Comparison of ENCODE assay signal across 8 mouse cellular contexts in genomic region chr2:37704141-37704760, GRCm38 (mm10). TPM values are rescaled to one million over a fixed set of nuclear protein-coding genes. Genes with fewer than 3 reads are reported as not detected.
DNase-seq lines count a peak whose midpoint lies in the region; ATAC-seq lines count a peak whose summit lies in the region.

No protein-coding gene starts in this region.

- peak; percentile 9 for DNase-seq in left cerebral cortex, adult 11 months (ENCODE audit: low spot score)
- DNase-seq in left cerebral cortex, postnatal 25 days (ENCODE audit: low spot score in 2 of 2): no peak
- peak; percentile 19 to 46 for DNase-seq in cerebellum, adult 18-20 months
- DNase-seq in frontal cortex, postnatal 36 days (ENCODE audit: low spot score in 2 of 2): no peak
- no peak for DNase-seq in urinary bladder, adult 2 months (ENCODE audit: low spot score)

- H3K27ac ChIP-seq in heart, embryonic 16.5 days (ENCODE audit: low read length): peak overlapping the region; percentile 94
- no peak overlapping the region for H3K27ac ChIP-seq in limb, embryonic 13.5 days
- peak overlapping the region; percentile 90; the same call in 1 of the 2 replicates for H3K27ac ChIP-seq in stomach, embryonic 15.5 days

- H3K36me3 ChIP-seq in heart, embryonic 16.5 days (ENCODE audit: control insufficient read depth, insufficient read depth): no peaks in the 10 kb centered on the region
- no peaks in the 10 kb centered on the region for H3K36me3 ChIP-seq in limb, embryonic 13.5 days
- H3K36me3 ChIP-seq in stomach, embryonic 15.5 days: no peaks in the 10 kb centered on the region

- H3K4me2 ChIP-seq in heart, embryonic 16.5 days (ENCODE audit: low read depth, low read length): peak overlapping the region; percentile 78
- H3K4me2 ChIP-seq in limb, embryonic 13.5 days (replicated peaks): peak overlapping the region; percentile 72
- H3K4me2 ChIP-seq in stomach, embryonic 15.5 days: peak overlapping the region; percentile 93

- H3K4me3 ChIP-seq in heart, embryonic 16.5 days (ENCODE audit: low read length): peak overlapping the region; percentile 86
- H3K4me3 ChIP-seq in limb, embryonic 13.5 days: peak overlapping the region; percentile 96
- H3K4me3 ChIP-seq in stomach, embryonic 15.5 days (replicated peaks): peak overlapping the region; percentile 92

- ATAC-seq in heart, embryonic 16.5 days (replicated peaks; ENCODE audit: extremely low read depth, insufficient read depth, low FRiP score): no peak
- no peak for ATAC-seq in limb, embryonic 13.5 days (ENCODE audit: low FRiP score, low read depth)
- ATAC-seq in stomach, embryonic 15.5 days (ENCODE audit: insufficient read depth, low FRiP score, low read depth): no peak

- intact Hi-C loops in left cerebral cortex, postnatal 25 days (cut with DNase I): no loop called here

- WGBS in heart, embryonic 16.5 days: 18% methylated on average over 4 of the region's 4 CpGs
- WGBS in limb, embryonic 13.5 days: 14% methylated on average over 4 of the region's 4 CpGs
- 13% methylated on average over 4 of the region's 4 CpGs for WGBS in stomach, embryonic 15.5 days

- H3K4me1 ChIP-seq in heart, embryonic 16.5 days (ENCODE audit: control insufficient read depth, insufficient read depth, low read length): peaks cover 17% of the 10 kb centered on the region
- H3K4me1 ChIP-seq in limb, embryonic 13.5 days: peaks cover 17% of the 10 kb centered on the region
- 0 out of 2 replicates have a peak, but pooled peaks cover 9% of the 10 kb centered on the region for H3K4me1 ChIP-seq in stomach, embryonic 15.5 days

- peak overlapping the region; percentile 93 for H3K9ac ChIP-seq in heart, embryonic 16.5 days (ENCODE audit: low read length)
- peak overlapping the region; percentile 93 for H3K9ac ChIP-seq in limb, embryonic 13.5 days
- peak overlapping the region; percentile 51; the same call in 1 of the 2 replicates for H3K9ac ChIP-seq in stomach, embryonic 15.5 days

- H3K9me3 ChIP-seq in heart, embryonic 16.5 days (replicated peaks; ENCODE audit: control insufficient read depth, low read length): no peaks in the 10 kb centered on the region
- no peaks in the 10 kb centered on the region for H3K9me3 ChIP-seq in limb, embryonic 13.5 days
- H3K9me3 ChIP-seq in stomach, embryonic 15.5 days: no peaks in the 10 kb centered on the region

- H3K27me3 ChIP-seq in heart, embryonic 16.5 days (ENCODE audit: control insufficient read depth, insufficient read depth, low read length): no peaks in the 10 kb centered on the region
- 0 out of 2 replicates have a peak, but pooled peaks cover 3% of the 10 kb centered on the region for H3K27me3 ChIP-seq in limb, embryonic 13.5 days
- no peaks in the 10 kb centered on the region for H3K27me3 ChIP-seq in stomach, embryonic 15.5 days (replicated peaks)

RNA-seq across cellular contexts. Expression of gene Strbp, which starts 0.6 kb away (rescaled TPM):
- 100 to 1,000 TPM; 272 to 283 TPM for total RNA-seq in left cerebral cortex, postnatal 25 days (2021)
- polyA plus RNA-seq in heart, embryonic 16.5 days (2015; fragmentation: Nextera tagmentation; extraction: Ambion mirVana): 21.9 and 24.9 TPM in 2 replicates
- 34.6 and 36.4 TPM in 2 replicates for polyA plus RNA-seq in limb, embryonic 13.5 days (2015; fragmentation: Nextera tagmentation; extraction: Ambion mirVana)
- 28.8 and 30.6 TPM in 2 replicates for polyA plus RNA-seq in stomach, embryonic 15.5 days (2015; fragmentation: Nextera tagmentation; extraction: Ambion mirVana)
- polyA plus RNA-seq in urinary bladder, adult 2 months (2012; rRNA removed): 14.8 and 15.3 TPM in 2 replicates

Comparison
In these comparisons a context has a peak if more than half of its experiments do, and no peak if none do; other contexts are left out.
1. DNase-seq: peak in left cerebral cortex, adult 11 months (single experiment) and cerebellum, adult 18-20 months (2 of 2); none in left cerebral cortex, postnatal 25 days (0 of 2), frontal cortex, postnatal 36 days (0 of 2) and urinary bladder, adult 2 months (single experiment).
2. Peak in every context shown above with its lines, with median percentiles within 50 percentile points of each other: H3K4me2 ChIP-seq, H3K4me3 ChIP-seq and H3K9ac ChIP-seq.